Mouse (Mus musculus): ENCODE data around the gene Tnfrsf18. TPM values are rescaled to one million over a fixed set of nuclear protein-coding genes. Genes with fewer than 3 reads are reported as not detected.

Tnfrsf18 gene
- 0.76 and 4.5 TPM in 2 replicates for total RNA-seq (2015)
- 1.9 and 2.0 TPM in 2 replicates for total RNA-seq (2017)

GRCm38 (mm10) chr4:156026013-156026412 is at the start of gene Tnfrsf18:
Gene Tnfrsf18, plus strand, starts transcription at chr4:156026164.
- ATAC-seq (replicated peaks; ENCODE audit: poor library complexity): peak; percentile 76

GRCm38 (mm10) chr4:155981436-155982082 is 44.4 kb upstream of the Tnfrsf18 start:
- ATAC-seq (replicated peaks; ENCODE audit: poor library complexity): peak; percentile 60

GRCm38 (mm10) chr4:155983788-155984187 is 42.2 kb upstream of the Tnfrsf18 start:
- ATAC-seq (replicated peaks; ENCODE audit: poor library complexity): no peak

- ATAC-seq (replicated peaks; ENCODE audit: poor library complexity): peak; percentile 43
These were observed 34.6 kb upstream of the Tnfrsf18 start for GRCm38 (mm10) chr4:155991211-155991907.

GRCm38 (mm10) chr4:155991908-155992230 is 34.1 kb upstream of the Tnfrsf18 start:
- no peak for ATAC-seq (replicated peaks; ENCODE audit: poor library complexity)

- peak; percentile 68 for ATAC-seq (replicated peaks; ENCODE audit: poor library complexity)
These were observed 33.6 kb upstream of the Tnfrsf18 start, which contains the start of the genes B3galt6 and Sdf4 for GRCm38 (mm10) chr4:155992241-155992905. Gene B3galt6, minus strand, starts transcription at chr4:155992649. Gene Sdf4, plus strand, starts transcription at chr4:155992872.

- peak; percentile 64 for ATAC-seq (replicated peaks; ENCODE audit: poor library complexity)
These were observed 32.9 kb upstream of the Tnfrsf18 start for GRCm38 (mm10) chr4:155992906-155993547.

- no peak for ATAC-seq (replicated peaks; ENCODE audit: poor library complexity)
These were observed 32.4 kb upstream of the Tnfrsf18 start for GRCm38 (mm10) chr4:155993606-155994005.

GRCm38 (mm10) chr4:156004109-156004508 is 21.9 kb upstream of the Tnfrsf18 start:
- ATAC-seq (replicated peaks; ENCODE audit: poor library complexity): no peak

- ATAC-seq (replicated peaks; ENCODE audit: poor library complexity): no peak
These were observed 17.6 kb upstream of the Tnfrsf18 start for GRCm38 (mm10) chr4:156008369-156008768.

- ATAC-seq (replicated peaks; ENCODE audit: poor library complexity): no peak
These were observed 12.3 kb upstream of the Tnfrsf18 start, which contains the start of gene Tnfrsf4 for GRCm38 (mm10) chr4:156013637-156014036. Gene Tnfrsf4, plus strand, starts transcription at chr4:156013843.

GRCm38 (mm10) chr4:156014436-156014835 is 11.5 kb upstream of the Tnfrsf18 start:
- no peak for ATAC-seq (replicated peaks; ENCODE audit: poor library complexity)

- ATAC-seq (replicated peaks; ENCODE audit: poor library complexity): no peak
These were observed 6.2 kb upstream of the Tnfrsf18 start for GRCm38 (mm10) chr4:156019771-156020170.

GRCm38 (mm10) chr4:156021381-156021780 is 4.6 kb upstream of the Tnfrsf18 start:
- ATAC-seq (replicated peaks; ENCODE audit: poor library complexity): no peak

- ATAC-seq (replicated peaks; ENCODE audit: poor library complexity): no peak
These were observed 4.0 kb upstream of the Tnfrsf18 start for GRCm38 (mm10) chr4:156021942-156022419.

- ATAC-seq (replicated peaks; ENCODE audit: poor library complexity): no peak
These were observed 2.4 kb upstream of the Tnfrsf18 start for GRCm38 (mm10) chr4:156023520-156023919.

- no peak for ATAC-seq (replicated peaks; ENCODE audit: poor library complexity)
These were observed 1.8 kb upstream of the Tnfrsf18 start for GRCm38 (mm10) chr4:156024184-156024583.

GRCm38 (mm10) chr4:156028580-156028979 is 2.6 kb downstream of the Tnfrsf18 start:
- ATAC-seq (replicated peaks; ENCODE audit: poor library complexity): no peak

- ATAC-seq (replicated peaks; ENCODE audit: poor library complexity): no peak
These were observed 4.7 kb downstream of the Tnfrsf18 start for GRCm38 (mm10) chr4:156030651-156031118.

- no peak for ATAC-seq (replicated peaks; ENCODE audit: poor library complexity)
These were observed 5.3 kb downstream of the Tnfrsf18 start for GRCm38 (mm10) chr4:156031255-156031592.

All from megakaryocyte progenitor cell, adult 5-6 weeks (primary cell).